Mouse (Mus musculus) embryonic stem cell, embryonic (primary cell): ENCODE results near the gene Crtap.

ENCODE experiments used
- CTCF ChIA-PET, 4 experiments: fragments of 300-600 bp in 2 of 4; fragments of 350-600 bp in 2 of 4; sonication (Branson Sonifier 250); formaldehyde crosslinking; loops; one replicate each; lab custom pipeline; 2022; ENCODE audit warnings: inconsistent platforms in 2 of 4; lab: Charles Lee
- POLR2A ChIA-PET, 4 experiments: fragments of 300-600 bp in 2 of 4; fragments of 350-600 bp in 2 of 4; sonication (Branson Sonifier 250); formaldehyde crosslinking; loops; one replicate each; lab custom pipeline; 2022; ENCODE audit warnings: antibody characterized with exemption in 4 of 4, inconsistent platforms in 1 of 4; lab: Charles Lee

The Crtap gene

DNA sequence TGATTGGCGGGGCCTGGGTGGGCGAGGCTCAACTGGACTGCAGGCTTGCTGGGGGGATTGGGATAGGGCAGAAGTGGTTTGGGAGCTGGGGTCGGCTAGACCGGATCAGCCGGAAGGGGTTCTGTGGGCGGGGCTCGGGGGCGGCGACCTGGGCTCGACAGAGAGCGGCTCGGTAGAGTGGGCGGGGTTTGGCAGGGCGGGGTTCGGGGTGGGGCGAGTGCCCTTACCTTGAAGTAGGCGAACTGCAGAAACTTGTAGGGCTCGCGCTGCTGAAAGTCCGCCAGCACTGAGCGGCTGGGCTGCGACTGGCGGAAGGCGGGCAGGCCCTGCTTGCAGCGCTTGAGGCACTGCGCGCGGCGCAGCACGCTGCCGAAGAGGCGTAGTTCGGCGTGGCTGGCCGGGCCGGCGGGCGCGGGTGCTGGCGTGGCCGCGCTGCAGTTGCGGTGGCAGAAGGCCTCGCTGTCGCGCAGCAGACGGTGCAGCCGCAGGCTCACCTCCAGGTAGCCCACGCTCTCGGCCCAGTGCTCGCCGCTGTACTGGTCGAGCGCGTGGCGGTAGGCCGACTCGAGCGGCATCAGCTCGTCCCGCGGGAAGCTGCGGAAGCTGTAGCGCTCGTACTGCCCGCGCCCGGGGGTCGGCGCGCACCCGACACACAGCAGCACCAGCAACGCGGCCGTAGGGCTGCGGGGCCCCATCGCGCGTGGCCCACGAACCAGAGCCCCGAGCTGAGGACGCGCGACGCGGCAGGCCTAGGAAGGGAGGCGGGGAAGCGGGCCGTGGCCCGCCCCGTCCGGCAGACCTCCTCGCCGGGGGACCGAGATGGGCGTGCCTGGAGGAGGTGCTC is at the start of gene Crtap:
TSS of gene Crtap (minus strand) at position 771 of the 844 bp plus-strand sequence.
- ChIA-PET POLR2A (interaction anchor here (0.6 to 8.7 kb wide), 30 partner anchors 11 to 921 kb away, joined by 3 to 109 read pairs (median 4); partner anchors contain the start of genes Glb1 (in 4 of the 4), Tmppe (in 4 of the 4), Ccr4 (in 1 of the 4) and Cnot10 (in 1 of the 4)), CTCF (interaction anchor here in 3 of 4 experiments (0.5 to 2.1 kb wide), 10 partner anchors 10 to 434 kb away, joined by 3 to 12 read pairs (median 3); partner anchors contain the start of genes Glb1 (in 2 of the 3) and Tmppe (in 2 of the 3))

DNA sequence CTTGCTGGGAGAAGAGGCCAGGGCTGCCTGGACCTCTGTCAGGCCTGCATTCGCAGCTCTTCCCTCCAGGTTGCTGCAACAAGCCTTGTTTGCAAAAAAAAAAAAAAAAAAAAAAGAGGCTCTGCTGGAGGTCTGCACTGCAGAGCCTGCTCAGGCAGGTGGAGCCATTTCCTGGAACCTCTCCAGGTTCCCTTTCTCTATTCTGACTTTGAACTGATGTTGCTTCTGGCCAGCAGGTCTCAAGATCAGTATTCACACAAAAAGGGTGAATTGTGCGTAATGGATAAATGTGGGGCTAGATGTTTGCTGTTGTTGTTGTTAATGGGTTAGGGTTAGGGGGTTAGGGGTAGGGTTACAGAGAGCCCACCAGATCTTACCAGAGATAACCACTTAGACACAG is 45.2 kb upstream of the Crtap start:
- POLR2A ChIA-PET, result interaction anchor here in 3 of 4 experiments (0.6 to 2.2 kb wide), 14 partner anchors 9 to 505 kb away, joined by 3 to 10 read pairs (median 3); partner anchors contain the start of gene Ubp1 (in 1 of the 3)
- CTCF ChIA-PET, result interaction anchor here (0.6 to 1.3 kb wide), 11 partner anchors 20 to 616 kb away, joined by 3 to 10 read pairs (median 3); no protein-coding TSS in a partner anchor

DNA sequence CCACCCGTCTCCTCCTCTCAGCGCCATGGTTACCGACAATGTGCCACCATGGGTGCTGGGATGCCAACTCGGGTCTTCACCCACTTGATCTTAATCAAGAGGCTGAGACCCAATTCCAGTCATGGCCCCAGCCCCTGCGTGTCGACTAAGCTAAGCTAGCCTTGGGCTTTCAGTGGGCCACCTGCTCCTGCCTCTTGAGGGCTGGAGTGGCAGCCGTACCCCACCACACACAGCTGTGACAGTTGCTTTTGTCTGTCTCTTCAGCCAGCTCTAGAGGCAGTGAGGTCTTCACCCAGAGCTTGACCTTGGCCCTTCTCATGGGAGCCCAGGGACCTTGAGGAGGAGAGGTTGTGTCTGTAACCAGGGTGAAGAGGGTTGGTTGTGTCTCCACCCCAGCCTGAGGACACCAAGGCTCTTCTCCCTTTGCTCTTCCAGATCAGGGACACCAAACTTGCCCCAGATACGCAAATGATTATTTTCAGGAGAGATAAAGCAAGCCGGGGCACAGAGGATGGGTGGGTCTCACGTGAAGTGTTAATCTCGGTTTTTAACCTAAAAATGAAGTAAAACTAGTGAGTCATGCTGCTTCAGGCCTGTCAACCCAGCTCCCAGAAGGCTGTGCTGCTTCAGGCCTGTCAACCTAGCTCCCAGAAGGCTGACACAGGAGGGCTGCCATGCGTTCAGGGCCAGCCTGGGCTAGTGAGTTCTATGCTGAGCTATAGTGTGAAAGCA is 37.8 kb upstream of the Crtap start:
- ChIA-PET CTCF (interaction anchor here (0.5 to 1.8 kb wide), 7 partner anchors 8 to 76 kb away, joined by 3 to 14 read pairs (median 4); no protein-coding TSS in a partner anchor), POLR2A (interaction anchor here in 3 of 4 experiments (0.5 to 1.9 kb wide), 9 partner anchors 10 to 118 kb away, joined by 3 to 5 read pairs (median 3); partner anchors contain the start of genes Glb1 (in 1 of the 3) and Tmppe (in 1 of the 3))

DNA sequence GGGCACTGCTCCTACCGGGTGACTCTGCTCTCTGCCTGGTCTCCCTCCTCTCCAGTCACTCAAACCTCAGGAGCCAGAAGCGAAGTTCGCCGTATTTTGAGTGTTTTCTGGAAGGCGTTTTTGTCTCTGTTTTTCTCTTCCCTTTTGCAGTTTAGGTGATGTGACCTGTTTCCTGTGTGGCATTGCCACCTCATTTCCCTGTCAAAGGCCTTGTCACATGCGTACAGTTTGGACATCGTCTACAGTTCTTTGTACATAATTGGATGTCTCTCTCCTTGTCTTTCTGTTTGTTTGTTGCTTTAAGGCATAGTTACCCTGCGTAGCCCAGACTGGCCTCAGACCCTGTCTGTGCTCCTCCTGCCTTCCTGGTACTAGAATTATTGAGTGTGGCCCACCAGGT is 37.0 kb upstream of the Crtap start:
- ChIA-PET CTCF (interaction anchor here in 2 of 4 experiments (0.9 to 3.1 kb wide), 2 partner anchors 11 to 12 kb away, joined by 3 to 13 read pairs; no protein-coding TSS in a partner anchor), POLR2A (interaction anchor here in 3 of 4 experiments (0.5 to 1.9 kb wide), 6 partner anchors 10 to 119 kb away, joined by 3 to 5 read pairs (median 4); partner anchors contain the start of genes Glb1 (in 1 of the 3) and Tmppe (in 1 of the 3))

DNA sequence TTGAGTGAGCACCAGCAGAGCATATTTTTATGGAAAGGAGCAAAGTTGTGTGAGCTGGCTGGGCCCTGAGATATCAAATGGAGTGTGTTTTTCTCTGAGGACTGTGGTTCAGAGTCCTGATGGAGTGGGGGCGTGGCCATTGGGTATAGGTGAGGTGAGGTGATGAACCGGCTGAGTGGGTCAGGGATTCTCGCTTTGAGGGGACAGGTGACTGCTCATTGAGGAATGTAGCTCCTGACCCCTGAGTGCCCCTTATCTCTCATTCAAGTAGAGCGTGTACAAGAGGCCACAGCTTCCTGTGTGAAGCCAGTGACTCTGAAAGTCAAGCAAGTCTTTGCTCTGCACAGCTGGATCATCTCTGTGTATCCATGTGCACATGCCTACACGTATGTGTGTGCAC is 35.7 kb upstream of the Crtap start:
- ChIA-PET POLR2A (interaction anchor here in 2 of 4 experiments (0.6 to 2.5 kb wide), 4 partner anchors 9 to 34 kb away, joined by 3 to 10 read pairs (median 4); partner anchors contain the start of genes Glb1 (in 1 of the 2) and Tmppe (in 1 of the 2)), CTCF (interaction anchor here in 1 of 4 experiments (3.1 kb wide), 1 partner anchor 10 kb away, joined by 13 read pairs; no protein-coding TSS in a partner anchor)

DNA sequence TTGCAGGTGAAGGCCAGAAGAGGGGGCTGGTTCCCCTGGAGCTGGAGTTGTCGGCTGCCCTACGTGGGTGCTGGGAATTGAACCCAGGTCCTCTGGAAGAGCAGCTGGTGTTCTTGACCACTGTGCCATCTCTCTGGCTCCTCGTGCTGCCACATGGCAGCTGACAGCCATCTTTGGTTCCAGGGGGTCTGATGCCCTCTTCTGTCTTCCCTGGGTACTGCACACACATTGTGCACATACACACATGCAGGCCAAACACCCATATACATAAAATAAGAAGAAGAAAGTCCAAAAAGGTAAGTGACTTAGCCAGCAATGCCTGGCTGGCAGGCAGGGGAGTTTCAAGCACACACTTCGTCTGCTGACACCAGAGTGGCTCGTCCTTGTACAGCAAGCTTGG is 35.1 kb upstream of the Crtap start:
- CTCF ChIA-PET, result interaction anchor here in 3 of 4 experiments (0.6 to 3.1 kb wide), 5 partner anchors 10 to 102 kb away, joined by 3 to 13 read pairs (median 4); partner anchors contain the start of genes Glb1 (in 1 of the 3) and Tmppe (in 1 of the 3)
- POLR2A ChIA-PET, result interaction anchor here in 2 of 4 experiments (0.6 to 2.5 kb wide), 5 partner anchors 10 to 36 kb away, joined by 3 to 10 read pairs (median 3); partner anchors contain the start of genes Glb1 (in 1 of the 2) and Tmppe (in 1 of the 2)

DNA sequence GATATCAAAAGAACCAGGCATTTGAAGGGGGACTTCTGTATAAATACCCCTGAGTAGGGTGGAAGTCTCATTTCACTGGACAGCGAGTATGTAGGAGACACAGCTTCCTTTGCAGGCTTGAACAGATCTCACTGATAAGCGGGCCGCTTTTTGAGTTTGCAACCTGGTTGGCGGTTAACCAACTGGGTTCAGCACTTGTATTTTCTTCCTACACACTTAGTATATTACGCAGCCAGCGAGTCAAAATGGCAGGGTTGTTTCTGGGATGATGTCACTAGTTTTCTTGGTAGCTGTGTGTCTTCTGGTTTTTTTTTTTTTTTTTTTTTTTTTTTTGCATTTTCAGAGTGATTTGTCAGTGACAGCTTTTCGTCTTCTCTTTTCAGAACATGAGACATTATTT is 31.3 kb upstream of the Crtap start:
- ChIA-PET POLR2A (interaction anchor here in 3 of 4 experiments (0.6 to 1.2 kb wide), 4 partner anchors 11 to 73 kb away, joined by 3 to 5 read pairs (median 3); no protein-coding TSS in a partner anchor), CTCF (interaction anchor here in 2 of 4 experiments (0.7 to 1.3 kb wide), 3 partner anchors 32 to 77 kb away, joined by 3 to 4 read pairs (median 3); no protein-coding TSS in a partner anchor)

DNA sequence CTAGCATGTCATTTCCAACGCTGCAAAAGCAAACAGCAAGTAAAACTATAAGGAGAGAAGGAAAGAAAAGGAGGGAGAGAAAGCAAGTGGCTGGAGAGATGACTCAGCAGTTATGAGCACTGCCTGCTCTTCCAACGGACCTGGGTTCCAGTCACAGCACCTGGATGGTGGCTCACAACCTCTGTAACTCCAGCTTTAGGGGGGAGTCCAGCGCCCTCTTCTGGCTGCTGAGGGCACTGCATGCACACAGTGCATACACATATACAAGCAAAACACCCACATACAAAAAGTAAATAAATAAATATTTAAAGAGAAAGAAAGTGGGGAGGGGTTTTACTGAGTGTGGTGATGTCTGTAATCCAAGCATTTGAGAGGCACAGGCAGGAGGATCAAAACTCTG is 30.6 kb upstream of the Crtap start:
- POLR2A ChIA-PET, result interaction anchor here in 2 of 4 experiments (0.7 to 2.1 kb wide), 7 partner anchors 9 to 171 kb away, joined by 3 to 4 read pairs (median 3); no protein-coding TSS in a partner anchor
- CTCF ChIA-PET, result interaction anchor here in 3 of 4 experiments (0.6 to 2.0 kb wide), 11 partner anchors 8 to 344 kb away, joined by 3 to 8 read pairs (median 3); partner anchors contain the start of genes Glb1 (in 1 of the 3) and Tmppe (in 1 of the 3)

DNA sequence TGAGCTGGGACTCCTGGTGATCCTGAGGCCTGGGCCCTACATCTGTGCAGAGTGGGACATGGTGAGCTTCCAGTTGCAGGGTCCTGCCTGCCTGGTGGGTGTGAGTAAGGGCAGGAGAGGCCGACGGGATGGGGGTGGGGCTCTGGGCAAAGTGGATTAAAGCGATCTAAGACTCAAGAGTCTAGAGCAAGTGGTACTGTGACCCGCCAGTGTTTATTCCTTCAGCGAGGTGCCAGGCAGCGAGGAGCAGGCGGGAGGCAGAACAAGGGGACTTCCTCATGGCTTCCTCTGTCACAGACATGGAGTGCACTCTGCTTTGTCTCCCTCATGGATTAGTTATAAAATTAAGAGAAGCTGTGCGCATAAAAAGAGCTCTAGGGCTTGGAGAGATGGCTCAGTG is 30.0 kb upstream of the Crtap start:
- ChIA-PET CTCF (interaction anchor here in 3 of 4 experiments (0.7 to 2.0 kb wide), 12 partner anchors 8 to 161 kb away, joined by 3 to 8 read pairs (median 4); partner anchors contain the start of genes Glb1 (in 1 of the 3) and Tmppe (in 1 of the 3)), POLR2A (interaction anchor here in 2 of 4 experiments (0.7 to 2.4 kb wide), 17 partner anchors 10 to 172 kb away, joined by 3 to 12 read pairs (median 3); partner anchors contain the start of genes Glb1 (in 1 of the 2) and Tmppe (in 1 of the 2))

DNA sequence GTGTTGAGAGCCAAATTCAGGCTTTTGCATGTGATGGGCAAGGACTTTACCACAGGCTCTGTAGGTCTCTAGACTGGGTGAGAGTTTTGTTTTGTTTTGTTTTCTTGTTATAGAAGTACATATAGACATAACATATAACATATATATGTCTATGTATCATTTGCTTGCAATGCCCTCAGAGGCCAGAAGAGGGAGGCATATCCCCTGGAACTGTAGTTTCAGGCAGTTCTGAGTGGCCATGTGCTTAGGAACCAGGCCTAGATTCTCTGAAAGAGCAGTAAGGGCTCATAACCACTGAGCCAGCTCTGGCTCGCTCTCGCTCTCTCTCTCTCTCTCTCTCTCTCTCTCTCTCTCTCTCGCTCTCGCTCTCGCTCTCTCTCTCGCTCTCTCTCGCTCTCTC is 27.7 kb upstream of the Crtap start:
- ChIA-PET POLR2A (interaction anchor here in 2 of 4 experiments (0.6 to 3.9 kb wide), 6 partner anchors 11 to 166 kb away, joined by 3 to 24 read pairs (median 7); no protein-coding TSS in a partner anchor), CTCF (interaction anchor here in 2 of 4 experiments (0.6 to 1.0 kb wide), 3 partner anchors 79 to 154 kb away, joined by 3 to 5 read pairs (median 4); no protein-coding TSS in a partner anchor)

DNA sequence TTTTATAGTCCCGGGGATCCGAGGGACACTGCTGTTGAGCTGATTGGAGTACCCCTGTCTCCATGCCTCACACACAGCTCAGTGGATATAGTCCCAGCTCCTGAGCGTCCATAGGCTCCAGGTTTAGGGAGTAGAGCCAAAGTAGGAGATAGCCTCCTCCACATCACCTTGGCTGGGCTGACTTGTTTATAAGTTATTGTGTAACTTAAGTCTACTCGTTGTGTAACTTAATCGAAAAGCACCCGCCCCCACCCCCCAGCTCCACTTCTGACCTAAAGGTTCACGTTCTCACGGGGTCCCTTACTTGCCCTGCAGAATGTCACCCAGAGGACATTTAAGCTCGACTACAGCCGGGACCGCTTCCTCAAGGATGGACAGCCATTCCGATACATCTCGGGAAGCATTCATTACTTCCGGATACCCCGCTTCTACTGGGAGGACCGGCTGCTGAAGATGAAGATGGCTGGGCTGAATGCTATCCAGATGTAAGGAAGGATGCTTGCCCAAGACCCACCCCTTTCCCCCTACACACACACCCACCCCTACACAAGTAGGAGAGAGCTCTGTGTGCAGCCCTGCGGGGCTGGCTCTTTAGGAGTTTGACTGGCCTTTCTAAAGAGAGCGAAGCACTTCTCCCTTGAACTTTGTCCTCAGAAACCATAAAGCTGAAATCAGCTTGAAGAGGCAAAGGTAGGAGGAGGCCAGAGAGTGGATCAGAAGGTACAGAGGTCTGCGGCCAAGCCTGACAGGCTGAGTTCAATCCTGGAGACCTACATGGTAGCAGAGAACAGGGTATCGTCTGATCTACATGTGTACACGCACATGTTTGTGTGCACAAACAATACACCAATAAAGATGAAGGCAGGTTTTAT is 26.4 kb upstream of the Crtap start:
- POLR2A ChIA-PET, result interaction anchor here in 3 of 4 experiments (0.6 to 4.0 kb wide), 15 partner anchors 9 to 168 kb away, joined by 3 to 24 read pairs (median 5); partner anchors contain the start of genes Glb1 (in 1 of the 3) and Tmppe (in 1 of the 3)
- CTCF ChIA-PET, result interaction anchor here in 3 of 4 experiments (0.6 to 3.1 kb wide), 26 partner anchors 9 to 825 kb away, joined by 3 to 30 read pairs (median 4); partner anchors contain the start of genes Cnot10 (in 1 of the 3), Glb1 (in 1 of the 3) and Tmppe (in 1 of the 3)

DNA sequence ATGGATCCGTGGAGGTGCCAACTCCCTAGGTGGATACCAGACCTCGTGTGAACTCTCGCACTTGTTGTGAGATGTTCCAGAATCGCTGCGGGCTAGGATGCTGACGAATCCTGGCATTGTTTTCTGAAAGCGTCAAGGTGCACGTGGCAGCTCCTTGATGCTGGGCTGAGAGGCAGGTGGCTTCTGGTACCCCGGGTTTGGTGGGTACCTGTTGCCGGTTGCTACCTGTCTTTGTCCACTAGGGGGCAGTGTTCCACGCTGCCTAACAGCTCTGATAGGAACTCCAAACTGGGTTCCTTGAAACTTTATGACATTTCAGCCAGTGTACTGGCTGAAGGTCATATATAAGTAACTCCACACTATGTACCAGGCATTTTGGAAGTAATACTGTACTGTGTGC is 25.2 kb upstream of the Crtap start:
- ChIA-PET POLR2A (interaction anchor here in 2 of 4 experiments (0.6 to 4.0 kb wide), 18 partner anchors 9 to 225 kb away, joined by 3 to 24 read pairs (median 3); partner anchors contain the start of genes Cnot10 (in 1 of the 2), Glb1 (in 1 of the 2) and Tmppe (in 1 of the 2)), CTCF (interaction anchor here in 3 of 4 experiments (0.7 to 3.1 kb wide), 45 partner anchors 8 to 224 kb away, joined by 3 to 30 read pairs (median 4); partner anchors contain the start of genes Cnot10 (in 2 of the 3), Glb1 (in 2 of the 3) and Tmppe (in 2 of the 3))

DNA sequence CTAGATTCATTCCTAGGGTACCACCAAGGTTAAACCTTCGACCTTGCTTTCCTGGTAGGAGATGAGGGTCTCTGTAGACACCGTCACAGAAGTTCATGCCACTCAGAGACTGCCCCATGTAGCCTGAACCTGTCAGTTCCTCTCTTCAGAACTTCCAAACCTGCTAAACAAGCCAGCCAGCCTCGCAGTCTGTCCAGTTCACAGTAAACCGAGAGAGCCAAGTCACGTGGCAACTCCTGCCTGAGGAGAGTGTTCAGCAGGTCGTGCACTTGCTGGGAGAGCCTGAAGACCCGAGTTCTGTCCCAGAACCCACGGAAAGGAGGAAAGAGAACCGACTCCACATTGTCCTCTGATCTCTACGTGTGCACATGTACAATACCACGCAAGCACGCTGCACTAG is 23.4 kb upstream of the Crtap start:
- POLR2A ChIA-PET, result interaction anchor here in 2 of 4 experiments (3.4 to 4.0 kb wide), 2 partner anchors 13 to 170 kb away, joined by 12 to 17 read pairs; partner anchors contain the start of genes Glb1 (in 1 of the 2) and Tmppe (in 1 of the 2)

DNA sequence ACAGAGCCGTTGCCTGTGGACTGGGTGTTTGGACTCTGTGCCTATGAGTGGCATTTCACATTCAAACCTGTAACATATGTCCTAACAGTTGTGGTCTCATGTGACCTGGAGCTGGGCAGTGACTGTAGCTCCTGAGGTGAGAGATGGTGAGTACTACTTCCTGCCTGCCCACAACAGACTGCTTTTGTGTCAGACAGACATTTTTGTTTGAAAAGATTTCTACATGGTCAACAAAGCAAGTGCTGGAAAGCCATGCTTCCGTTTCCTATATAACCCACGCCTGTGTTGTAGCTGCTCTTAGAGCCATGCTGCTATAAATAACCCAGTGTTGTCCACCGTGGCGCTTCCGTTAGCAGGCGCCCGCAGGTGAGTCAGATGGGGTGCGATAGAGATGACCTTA is 21.9 kb upstream of the Crtap start:
- POLR2A ChIA-PET, result interaction anchor here in 3 of 4 experiments (0.6 to 5.3 kb wide), 12 partner anchors 11 to 172 kb away, joined by 3 to 26 read pairs (median 4); partner anchors contain the start of genes Glb1 (in 2 of the 3) and Tmppe (in 2 of the 3)
- CTCF ChIA-PET, result interaction anchor here in 3 of 4 experiments (0.5 to 1.6 kb wide), 5 partner anchors 28 to 459 kb away, joined by 3 to 11 read pairs (median 3); no protein-coding TSS in a partner anchor

More for the DNA sequence above, 23.4 kb upstream of the Crtap start:
- CTCF ChIA-PET, result no interaction called here

DNA sequence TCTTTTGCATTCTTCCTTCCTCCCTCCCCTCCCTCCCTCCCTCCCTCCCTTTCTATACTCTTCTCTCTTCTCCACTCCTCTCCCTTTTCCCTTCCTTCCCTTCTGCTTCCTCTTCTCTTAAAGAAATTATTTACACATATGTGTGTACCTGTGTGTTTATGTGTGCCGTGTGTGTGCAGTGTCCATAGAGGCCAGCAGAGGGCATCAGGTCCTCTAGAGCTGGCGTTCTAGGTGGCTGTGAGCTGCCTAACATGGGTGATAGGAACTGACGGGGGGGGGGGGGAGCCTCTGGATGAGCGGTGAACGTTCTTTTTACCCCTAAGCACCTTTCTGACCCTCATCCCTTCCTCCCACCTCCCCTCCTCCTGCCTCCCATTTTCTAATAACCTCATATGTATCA is 20.8 kb upstream of the Crtap start:
- ChIA-PET CTCF (interaction anchor here (0.5 to 1.6 kb wide), 12 partner anchors 17 to 218 kb away, joined by 3 to 12 read pairs (median 4); no protein-coding TSS in a partner anchor), POLR2A (interaction anchor here in 3 of 4 experiments (0.6 to 5.3 kb wide), 6 partner anchors 9 to 210 kb away, joined by 3 to 26 read pairs (median 4); partner anchors contain the start of genes Glb1 (in 1 of the 3) and Tmppe (in 1 of the 3))
